Mouse (Mus musculus): ENCODE measurements around the gene Amer2.

Gene Amer2

DNA sequence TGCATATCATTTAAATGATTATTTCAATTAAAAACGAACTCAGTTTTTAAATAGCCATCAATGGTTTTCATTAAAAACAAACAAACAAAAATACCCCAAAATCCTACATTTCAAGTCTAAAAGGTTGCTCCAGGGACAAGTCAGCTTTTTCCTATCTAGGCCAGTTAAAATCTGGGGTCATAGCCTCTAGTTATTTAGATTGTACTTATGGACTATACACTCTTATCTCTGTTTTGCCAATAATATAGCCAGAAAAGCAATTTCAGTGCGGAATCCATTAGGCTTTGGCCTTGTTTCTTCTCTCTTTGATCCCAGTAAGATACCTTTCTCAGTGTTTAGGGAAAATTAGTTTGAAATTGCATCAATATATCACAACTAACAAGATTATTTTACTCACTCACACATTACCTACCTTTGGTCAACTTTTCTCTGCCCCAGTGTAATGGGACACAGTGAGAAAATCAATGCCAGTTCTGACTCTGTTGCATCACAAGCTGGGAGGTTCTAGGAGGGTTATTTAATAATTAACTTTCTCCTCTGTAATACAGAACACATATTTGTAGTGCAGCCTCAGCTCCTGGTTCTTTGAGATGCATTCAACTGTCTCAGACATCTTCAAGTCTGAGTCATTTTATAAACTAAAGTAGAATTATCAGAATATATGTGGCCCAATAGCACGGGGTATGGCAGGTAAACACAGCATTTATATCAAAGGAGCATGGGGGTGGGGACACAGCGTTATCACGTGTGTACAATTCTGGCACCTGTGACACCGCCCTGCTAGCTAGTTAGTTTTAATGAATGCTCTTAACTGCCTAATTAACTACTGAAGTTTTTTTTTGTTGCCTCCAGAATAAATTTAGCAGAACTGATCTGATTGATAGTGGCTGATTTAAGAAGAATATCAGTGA lies 13.8 kb downstream of the Amer2 start:
- no peak for DNase-seq (ENCODE audit: low spot score in 2 of 2)

DNA sequence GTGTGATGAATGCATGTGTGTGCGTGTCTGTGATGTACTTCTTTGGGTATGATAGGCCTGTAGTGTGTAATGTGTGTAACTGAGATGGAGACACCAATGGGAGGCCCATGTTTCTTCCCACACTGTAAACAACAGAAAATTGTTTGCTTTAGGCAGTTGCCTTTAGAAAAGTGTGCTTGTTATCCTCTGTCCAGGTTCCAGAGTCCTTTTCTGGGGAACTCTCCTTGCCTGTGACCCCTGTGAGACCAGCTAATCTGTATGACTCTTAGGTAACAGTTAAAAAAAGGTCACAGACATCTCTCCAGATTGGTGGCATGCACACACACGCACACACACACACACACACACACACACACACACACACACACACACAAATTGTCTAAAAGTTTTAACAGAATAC lies 15.3 kb downstream of the Amer2 start:
- DNase-seq (ENCODE audit: low spot score in 2 of 2), result no peak

DNA sequence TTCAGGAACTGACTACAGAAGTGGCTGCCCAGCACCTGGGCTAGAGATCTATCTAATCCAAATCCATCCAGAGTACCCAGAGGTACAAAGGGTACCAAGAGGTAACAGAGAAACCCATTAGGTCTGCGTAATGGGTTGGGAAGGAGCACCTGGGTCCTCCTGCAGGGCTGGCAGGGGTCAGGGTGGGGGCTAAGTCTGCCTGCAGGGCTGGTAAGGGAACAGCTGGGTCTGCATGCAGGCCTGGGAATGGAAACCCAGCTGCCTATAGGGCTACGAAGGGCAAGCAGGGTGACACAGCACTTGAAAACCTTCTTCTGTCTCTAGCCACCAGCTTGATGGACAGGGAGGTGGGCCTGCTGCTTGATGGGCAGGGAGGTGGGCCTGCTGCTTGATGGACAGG lies 19.1 kb downstream of the Amer2 start:
- no peak for DNase-seq (ENCODE audit: low spot score in 2 of 2)

DNA sequence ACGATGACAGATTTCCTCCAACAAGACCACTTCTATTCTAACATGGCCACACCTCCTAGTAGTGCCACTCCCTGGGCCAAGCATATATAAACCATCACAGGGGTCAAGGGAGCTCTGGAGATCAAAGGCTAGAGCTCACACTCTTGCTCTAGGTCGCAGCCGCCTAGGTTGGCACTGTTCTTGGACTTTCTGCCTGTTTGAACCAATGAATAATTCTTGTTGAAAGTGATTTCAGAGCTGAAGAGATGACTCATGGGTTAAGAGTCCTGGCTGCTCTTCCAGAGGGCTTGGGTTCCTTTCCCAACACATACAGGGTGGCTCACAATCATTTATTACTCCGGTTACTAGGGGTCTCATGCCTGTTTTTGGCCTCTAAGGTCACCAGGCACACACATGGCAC lies 24.3 kb downstream of the Amer2 start:
- no peak for DNase-seq (ENCODE audit: low spot score in 2 of 2)

DNA sequence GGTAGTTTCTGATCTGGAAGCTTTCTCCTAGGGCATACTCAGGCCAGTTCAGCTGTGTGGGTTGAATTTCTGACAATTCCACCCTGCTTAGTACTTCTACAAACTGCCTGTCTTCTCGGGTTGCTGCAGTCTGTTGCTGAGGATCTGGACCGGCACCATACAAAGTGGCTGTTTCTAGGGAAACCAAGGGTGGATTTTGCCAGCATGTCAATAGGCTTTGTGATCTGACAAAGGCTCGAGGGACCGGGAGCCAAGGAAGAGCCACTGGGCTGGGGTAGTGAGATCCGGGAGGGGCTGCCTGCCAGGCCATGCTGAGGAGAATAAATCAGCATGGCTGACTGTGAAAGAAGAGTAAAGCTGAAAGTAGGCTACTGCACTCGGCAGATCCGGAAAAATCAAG lies 25.8 kb downstream of the Amer2 start:
- DNase-seq (ENCODE audit: low spot score in 2 of 2), result peak; percentile 83 to 88

DNA sequence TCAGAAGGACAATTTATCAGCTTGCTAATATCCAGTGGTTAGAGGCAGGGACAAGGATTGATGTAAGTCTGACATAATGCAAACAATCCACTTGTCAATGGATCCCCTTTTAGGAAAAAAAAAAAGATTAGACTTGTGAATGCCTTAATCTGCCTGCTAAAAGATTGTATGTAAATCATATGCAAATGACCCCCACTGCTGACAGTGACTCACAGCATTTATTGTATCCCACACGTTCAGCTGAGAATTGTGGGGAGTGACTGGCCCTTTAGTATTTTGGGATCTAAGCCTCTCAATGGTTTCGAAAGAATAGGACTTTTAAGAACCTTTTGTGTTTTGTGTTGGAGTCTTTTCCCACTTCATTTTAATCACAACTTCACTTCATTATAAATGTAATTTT lies 30.2 kb downstream of the Amer2 start:
- no peak for DNase-seq (ENCODE audit: low spot score in 2 of 2)

DNA sequence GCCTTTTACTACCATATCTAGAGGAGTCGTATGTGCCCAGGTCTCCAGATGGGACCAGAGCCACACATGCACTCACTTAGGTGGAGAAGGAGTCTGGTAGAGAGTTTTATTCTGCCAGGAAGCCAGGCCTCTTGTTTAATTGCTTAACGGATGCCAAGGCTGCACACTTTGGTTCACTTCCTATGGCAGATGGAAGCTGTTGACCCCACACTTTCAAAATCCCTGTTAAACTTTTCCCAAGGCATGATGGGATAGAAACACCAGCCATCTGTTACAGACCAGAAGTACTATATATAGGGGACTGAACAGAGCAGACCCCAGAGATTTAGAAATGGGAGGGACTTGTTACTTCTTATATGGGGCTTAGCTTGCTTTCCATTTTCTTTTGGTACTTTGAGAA lies 32.8 kb downstream of the Amer2 start:
- no peak for DNase-seq (ENCODE audit: low spot score in 2 of 2)

DNA sequence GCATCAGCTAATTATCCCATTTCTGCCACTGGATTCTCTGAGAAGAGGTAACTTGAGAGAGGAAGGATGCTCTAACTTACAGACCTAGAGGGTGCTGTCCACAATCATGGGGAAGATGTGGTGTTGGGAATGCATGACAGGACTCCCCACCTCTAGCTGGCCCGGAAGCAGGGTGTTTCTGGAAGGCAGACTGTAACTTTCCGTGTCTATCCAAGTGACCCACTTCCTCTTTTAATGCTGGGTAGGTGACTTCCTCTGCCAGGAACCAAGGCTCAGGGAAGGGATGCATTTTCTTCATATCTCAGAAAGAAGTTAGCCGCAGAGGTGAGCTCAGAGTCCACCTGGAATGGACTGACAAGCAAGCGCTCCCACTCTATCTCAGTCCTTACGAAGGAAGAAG lies 33.5 kb downstream of the Amer2 start:
- DNase-seq (ENCODE audit: low spot score in 2 of 2), result no peak

DNA sequence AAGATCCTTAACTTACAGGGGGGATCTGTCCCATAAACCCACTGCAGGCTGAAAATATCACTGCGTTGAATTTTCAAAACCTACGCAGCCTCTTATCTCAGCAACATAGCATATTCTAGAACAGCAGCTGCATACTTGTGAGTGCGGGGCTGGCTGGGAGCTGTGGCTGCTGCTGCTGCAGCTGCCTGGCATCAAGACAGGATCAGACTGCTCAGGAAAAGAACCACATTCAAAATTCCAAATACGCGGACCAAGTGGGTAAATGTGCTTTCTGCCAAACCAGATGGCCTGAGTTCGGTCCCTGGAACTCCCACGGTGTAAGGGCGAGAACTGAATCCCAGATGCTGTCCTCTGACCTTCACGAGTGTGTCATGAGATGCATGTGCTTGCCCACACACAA lies 34.3 kb downstream of the Amer2 start:
- peak; percentile 48 to 70 for DNase-seq (ENCODE audit: low spot score in 2 of 2)

DNA sequence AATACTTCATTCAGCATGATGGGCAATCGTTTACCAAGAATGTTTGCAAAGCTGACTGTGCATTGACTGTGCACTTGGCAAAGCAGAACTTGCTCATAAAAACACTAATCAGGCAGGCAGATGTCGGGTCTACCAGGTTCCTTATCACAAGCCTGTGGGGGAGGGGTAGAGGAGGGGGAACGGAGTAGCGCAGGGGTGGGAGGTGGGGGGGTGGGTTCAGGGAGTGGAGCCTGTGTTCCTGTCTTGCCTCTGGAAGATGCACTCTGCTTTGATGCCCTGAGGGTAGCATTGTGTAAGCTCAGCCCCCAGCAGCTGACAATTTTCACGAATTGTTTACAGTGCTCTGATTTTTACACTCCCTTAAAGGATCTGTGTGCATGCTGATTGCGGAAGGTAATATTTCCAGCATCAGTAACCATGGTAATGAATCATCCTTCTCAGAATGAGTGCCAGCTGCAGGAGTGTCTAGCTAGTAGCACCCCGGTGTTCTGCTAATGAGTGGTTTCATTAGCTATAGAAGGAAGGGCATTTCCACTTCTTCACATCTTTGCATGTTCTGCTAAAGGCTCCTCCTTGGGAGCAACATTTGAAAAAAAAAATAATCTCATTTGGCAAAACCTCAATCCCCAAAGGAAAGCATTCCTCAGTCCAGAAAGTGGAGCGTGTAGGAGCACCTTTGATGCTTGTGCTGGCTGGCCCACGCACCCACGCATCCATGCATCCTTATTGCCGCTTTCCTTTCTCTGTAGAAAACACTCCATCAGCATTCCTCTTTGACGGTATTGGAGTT lies 36.8 kb downstream of the Amer2 start:
- peak; percentile 57 to 61 for DNase-seq (ENCODE audit: low spot score in 2 of 2)

DNA sequence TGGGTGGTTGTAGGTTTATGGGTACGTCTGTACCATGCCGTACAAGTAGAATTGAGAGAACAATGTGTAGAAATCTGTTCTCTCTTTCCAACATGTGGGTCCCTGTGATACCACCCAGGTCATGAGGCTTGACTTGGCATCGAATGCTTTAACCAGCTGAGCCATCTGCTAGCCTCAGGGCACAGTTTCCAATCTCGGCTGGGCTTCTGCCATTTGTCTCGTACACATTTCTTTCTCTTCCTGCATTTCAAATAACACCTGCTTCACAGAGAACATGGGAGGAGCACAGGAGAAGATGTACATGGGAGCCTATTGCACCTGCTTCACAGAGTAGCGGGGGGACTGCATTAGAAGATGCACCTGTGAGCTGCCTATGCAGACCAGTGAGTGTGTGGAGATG lies 38.2 kb downstream of the Amer2 start:
- DNase-seq (ENCODE audit: low spot score in 2 of 2), result peak in 1 of 2 experiments; percentile 51

DNA sequence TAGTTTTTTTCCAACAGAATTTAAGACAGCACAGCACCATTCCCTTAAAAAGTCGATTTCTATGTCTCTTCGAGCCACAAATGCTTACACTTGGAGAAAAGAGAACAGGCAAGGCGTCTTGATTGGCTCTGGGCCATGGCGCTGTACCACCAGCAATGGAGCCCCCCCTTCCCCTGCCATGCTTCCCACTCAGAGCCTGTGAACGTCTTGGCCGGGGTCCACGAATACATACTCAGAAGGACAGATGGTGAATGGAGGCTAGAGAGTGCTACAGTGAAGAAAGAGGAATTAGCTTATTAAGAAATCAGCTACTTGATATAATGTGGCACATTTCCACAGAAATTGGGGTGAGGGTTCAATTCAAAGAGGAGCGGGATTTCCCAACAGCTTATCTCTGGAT lies 41.6 kb downstream of the Amer2 start:
- DNase-seq (ENCODE audit: low spot score in 2 of 2), result peak; percentile 95 to 97

DNA sequence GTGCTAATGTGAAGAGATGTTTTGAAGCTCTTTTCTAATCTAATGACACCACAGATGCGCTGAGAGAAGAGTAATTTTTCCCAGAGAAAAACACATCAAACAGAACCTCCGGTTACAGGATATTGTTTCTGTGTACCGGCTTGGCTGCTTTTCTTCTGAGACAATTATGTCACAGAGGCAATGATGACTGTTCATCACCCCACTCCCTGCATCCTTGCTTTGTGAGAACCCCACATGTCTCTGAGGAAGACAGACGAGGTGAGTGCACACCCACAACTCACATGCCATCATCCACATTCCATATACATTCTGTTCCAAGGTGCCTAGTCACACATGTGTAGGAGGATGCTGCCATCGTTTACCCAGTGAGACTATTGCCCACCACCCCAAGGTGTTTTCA lies 44.9 kb downstream of the Amer2 start:
- DNase-seq (ENCODE audit: low spot score in 2 of 2), result no peak

DNA sequence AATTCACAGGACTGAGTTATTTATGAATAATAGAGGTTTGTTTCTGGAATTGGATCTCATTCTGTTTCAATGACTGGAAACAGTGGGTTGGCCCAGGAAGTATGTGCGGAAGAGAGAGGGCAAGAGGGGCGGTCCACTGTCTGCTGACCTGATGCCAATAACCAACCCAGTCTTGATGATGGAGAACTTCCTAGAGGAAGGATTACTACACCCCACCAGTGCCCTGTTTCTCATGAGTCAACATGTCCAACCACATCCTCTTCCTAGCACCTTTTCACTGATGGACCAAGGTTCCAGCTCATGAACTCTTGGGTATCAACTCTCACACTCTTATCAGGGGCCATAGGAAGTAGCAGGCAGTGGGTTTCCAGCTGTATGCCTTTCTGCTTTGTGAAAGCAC lies 49.9 kb downstream of the Amer2 start:
- no peak for DNase-seq (ENCODE audit: low spot score in 2 of 2)

DNA sequence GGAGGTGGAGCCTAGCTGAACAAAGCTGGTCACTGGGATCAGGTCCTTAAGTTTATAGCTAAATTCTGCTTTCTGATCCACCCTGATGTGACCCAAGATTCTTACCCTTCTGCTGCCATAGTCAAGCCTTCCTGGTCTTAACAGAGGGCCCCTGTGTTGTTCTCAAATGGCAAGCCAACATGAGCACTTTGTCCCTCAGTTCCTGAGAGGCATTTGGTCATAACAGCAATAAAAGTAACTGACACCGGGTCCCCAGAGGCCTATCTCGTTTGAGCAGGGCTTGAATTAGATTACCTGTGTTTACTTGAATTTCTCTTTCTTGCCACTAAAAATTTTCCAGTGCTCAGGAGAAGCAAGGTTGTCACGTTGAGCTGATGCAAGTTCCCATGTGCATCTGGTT lies 51.1 kb downstream of the Amer2 start:
- DNase-seq (ENCODE audit: low spot score in 2 of 2), result no peak

DNA sequence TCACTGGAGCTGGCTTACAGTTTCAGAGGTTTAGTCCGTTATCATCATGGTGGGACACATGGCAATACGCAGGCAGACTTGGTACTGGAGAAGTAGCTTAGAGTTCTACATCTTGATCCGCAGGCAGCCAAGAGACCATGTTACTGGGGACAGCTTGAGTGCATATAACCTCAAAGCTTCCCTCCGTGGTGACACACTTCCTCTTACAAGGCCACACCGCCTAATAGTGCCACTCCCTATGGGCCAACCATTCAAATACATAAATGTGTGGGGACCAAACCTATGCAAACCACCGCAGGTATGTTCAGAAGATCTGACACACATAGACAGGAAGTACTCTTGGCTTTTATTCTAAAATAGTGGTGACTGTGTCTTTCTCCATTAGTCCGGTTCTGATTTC lies 52.5 kb downstream of the Amer2 start:
- no peak for DNase-seq (ENCODE audit: low spot score in 2 of 2)

DNA sequence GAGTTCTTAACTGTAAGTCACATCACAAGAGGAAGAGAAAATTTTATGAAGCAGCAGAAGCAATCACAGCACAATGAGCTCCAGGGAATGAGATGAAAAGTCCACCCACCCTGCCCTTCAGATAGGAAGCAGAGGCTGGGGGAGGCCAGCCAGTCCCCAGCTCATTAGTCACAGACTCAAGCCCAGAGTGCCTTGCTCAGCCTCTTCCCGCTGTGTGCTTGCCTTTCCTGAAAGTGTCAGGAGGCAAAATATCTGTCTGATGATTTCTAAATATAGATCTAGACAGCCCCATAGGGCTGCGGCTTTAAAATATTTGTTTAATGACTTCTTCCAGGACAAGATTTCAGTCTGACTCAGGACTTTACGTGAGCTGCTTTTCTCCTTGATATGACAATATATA lies 54.8 kb downstream of the Amer2 start:
- DNase-seq (ENCODE audit: low spot score in 2 of 2), result no peak

DNA sequence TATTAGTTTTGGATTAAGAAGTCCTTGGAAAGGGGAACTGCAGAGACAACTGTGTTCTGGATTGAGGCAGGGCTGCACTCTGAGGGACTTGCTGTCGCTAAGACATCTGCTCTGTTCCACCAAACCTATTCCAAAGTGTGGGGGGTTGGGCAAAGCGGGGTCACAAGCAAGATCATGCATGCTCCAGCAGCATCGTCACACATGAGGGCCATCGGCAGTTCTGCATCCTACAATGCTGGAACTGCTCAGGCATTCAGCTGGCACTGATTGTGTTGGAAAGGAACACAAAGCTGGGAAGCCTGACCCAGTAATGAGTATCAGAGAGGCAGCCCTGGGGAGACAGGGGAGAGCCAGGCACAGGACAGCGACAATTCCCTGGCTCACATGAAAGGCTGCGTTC lies 56.5 kb downstream of the Amer2 start:
- no peak for DNase-seq (ENCODE audit: low spot score in 2 of 2)

DNA sequence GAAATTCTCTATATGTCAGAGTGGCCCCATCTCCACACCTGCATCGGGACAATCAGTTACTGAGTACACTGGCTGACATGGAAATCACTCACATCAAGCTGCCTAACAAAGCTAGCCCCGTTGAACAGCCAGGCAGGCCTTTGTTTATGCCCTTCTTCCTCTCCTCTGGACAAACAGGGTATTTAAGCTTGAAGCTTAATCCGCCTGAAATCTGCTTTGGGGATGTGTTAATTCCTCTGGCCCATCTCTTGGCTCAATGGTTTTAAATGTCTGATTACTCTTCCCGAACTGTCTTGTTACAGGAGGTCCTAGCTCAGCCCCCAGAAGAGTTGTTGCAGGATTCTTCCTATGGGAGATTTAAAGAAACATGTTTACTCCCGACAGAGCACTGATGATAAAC lies 58.5 kb downstream of the Amer2 start:
- no peak for DNase-seq (ENCODE audit: low spot score in 2 of 2)

DNA sequence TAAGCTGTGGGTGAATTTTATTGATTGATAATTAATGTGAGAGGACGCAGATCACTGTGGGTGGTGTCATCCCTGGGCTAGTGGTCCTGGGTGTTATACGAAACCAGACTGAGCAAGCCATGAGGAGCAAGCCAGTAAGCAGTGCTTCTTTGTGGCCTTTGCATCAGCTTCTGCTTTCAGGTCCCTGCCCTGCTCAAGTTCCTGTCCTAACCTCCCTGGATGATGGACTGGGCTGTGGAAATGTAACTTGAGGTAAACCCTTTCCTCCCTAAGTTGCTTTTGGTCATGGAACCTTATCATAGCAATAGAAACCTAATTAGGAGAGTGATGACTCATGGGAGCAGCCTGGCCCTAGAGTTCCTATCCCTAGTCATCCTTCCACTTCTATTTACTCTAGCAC lies 59.1 kb downstream of the Amer2 start:
- DNase-seq (ENCODE audit: low spot score in 2 of 2), result no peak

DNA sequence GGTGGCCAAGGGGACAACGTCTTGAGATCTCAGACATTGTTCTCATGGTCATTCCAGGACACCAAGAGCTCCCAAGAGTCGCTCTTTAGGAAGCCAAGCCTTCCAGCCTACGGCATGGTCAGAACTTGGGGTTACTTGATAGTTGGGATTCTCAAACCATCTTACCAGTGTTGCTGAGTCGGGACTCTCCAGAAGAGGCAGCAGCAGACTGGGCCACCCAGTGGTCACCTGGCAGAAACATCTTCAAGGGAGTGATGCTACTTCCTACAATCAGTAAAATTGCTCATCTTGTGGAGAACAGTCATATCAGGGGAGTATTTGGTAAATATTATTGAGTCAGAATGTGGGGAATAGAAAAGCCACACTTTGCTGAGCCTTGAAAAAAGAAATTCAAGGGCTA lies 62.5 kb downstream of the Amer2 start:
- peak in 1 of 2 experiments; percentile 60 for DNase-seq (ENCODE audit: low spot score in 2 of 2)

DNA sequence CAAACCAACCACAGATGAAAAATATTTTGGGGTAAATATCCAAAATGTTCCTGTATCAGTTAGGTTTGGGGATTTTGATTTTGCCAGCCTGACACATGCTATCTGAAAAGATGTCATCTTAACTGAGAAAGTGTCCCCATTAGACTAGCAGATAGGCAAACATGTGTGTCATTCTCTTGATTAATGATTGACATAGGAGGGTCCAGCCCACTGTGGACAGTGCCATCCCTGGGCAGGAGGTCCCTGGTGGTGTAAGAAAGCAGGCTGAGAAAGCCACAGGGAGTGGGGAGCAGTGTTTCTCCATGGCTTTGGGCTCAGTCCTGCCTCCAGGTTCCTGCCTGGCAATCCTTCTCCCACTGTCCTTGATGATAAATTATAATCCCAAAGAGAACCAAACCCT lies 63.3 kb downstream of the Amer2 start:
- no peak for DNase-seq (ENCODE audit: low spot score in 2 of 2)
